Mouse (Mus musculus): ENCODE results near the gene Dbh. TPM values are rescaled to one million over a fixed set of nuclear protein-coding genes. Genes with fewer than 3 reads are reported as not detected.

Gene Dbh
- polyA plus RNA-seq, 1 experiment from 2014 or later = 7.7 TPM

DNA sequence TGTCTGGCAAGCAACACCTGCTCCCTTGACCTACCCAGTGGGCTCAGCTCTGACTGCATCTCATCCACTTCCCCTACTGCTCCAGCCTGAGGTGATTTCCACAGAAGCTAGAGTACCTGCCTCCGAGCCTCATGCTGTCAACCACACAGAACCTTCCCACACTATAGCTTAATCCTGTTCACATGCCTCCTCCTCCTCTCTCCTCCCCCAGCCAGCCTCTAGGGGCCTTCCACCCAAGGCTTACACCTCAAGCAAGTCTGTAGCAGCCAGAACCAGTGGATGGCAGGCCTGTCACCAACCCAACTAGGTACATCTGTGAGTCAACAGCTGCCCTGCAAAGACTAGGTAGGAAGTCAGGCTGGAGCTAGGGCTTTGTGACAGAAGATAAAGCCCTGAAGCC is 28.2 kb upstream of the Dbh start:
- Histone ChIP-seq H3K27me3 (peaks cover 10% of the 10 kb centered on the region), H3K36me3 (no peaks in the 10 kb centered on the region), H3K4me3 (no peak overlapping the region), H3K4me2 (no peak overlapping the region), H3K9me3 (no peaks in the 10 kb centered on the region), H3K4me1 (replicated peaks) (peaks cover 2% of the 10 kb centered on the region; the same call in 1 of the 2 replicates), H3K9ac (no peak overlapping the region), H3K27ac (replicated peaks) (no peak overlapping the region)
- ATAC-seq (ENCODE audit: low FRiP score, low read depth) = no peak
- WGBS = 81% methylated on average over 1 of the region's 1 CpGs

DNA sequence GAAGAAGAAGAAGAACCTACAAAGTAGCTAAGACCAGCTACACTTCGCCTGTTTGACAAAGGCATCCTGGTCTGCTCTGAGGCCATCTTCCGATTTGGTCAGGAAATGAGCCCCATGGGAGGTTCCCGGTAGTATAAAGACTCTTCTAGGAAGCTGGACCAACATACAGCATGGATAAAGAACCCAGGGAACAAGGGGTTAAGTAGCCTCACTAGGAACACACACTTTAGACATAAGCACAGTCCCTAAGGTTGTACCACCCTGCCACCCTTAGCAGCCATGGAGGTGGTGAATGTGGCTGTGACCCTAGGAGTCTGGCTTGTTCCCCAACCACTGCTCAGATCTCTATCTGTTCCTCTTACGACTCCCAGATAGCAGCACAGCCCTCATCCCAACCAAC is 26.7 kb upstream of the Dbh start:
- 77% methylated on average over 4 of the region's 4 CpGs for WGBS
- H3K36me3 ChIP-seq = no peaks in the 10 kb centered on the region
- ATAC-seq (ENCODE audit: low FRiP score, low read depth) = no peak

DNA sequence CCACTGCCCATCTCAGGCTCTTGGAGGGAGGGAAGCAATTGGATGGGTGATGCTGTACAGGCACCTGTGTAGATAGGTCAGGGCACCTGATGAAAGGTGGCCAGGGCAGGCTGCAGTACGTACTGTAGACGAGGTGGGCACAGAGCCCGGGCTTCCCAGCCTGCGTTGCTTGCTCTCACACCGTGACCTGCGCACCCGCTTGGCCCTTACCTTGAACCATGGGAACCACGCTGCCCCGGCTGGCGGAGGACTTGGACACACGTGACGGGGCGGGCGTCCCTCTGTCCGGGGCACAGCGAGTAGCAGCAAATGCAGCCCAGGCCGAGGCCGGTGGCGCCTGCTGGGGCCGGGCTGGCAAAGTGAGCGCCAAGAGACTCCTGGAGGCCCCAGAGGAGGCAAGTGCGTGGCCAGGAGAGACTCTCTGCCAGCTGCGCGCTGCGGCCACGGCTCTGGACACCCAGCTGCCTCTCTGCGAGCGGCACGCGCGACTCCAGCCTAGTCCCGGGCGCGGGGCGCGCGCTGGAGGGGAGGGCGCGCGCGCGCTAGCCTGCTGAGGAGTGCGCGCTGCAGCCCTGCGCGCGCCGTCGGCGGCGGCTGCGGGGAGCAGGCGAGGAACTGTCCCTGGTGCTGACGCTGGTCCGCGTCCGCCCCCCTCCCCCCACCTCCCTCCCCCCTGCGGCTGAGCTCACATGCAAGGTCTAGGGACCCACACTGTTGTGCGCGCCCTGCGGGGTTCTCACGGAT is 22.9 kb upstream of the Dbh start, which contains the start of gene Fam163b:
Fam163b (minus strand) TSS at position 542 of the 744 bp plus-strand sequence.
- Histone ChIP-seq H3K27ac (replicated peaks) (0 out of 2 replicates have a peak within 1 kb of the TSS, but pooled peaks have one; percentile 36), H3K36me3 (no peaks in the 10 kb centered on the region), H3K9me3 (no peaks in the 10 kb centered on the region), H3K9ac (peak within 1 kb of the TSS; percentile 65), H3K4me1 (replicated peaks) (peaks cover 17% of the 10 kb centered on the region), H3K4me3 (peak within 1 kb of the TSS; percentile 50), H3K4me2 (peak within 1 kb of the TSS; percentile 92), H3K27me3 (peaks cover 13% of the 10 kb centered on the region)
- under 1% methylated on average over 41 of the region's 62 CpGs for WGBS
- peak; percentile 74 for ATAC-seq (ENCODE audit: low FRiP score, low read depth)

More for the DNA sequence above, 26.7 kb upstream of the Dbh start:
- Histone ChIP-seq H3K27ac (replicated peaks) (no peak overlapping the region), H3K4me2 (no peak overlapping the region), H3K9me3 (no peaks in the 10 kb centered on the region), H3K27me3 (peaks cover 13% of the 10 kb centered on the region), H3K4me3 (no peak overlapping the region), H3K4me1 (replicated peaks) (peaks cover 17% of the 10 kb centered on the region), H3K9ac (no peak overlapping the region)

DNA sequence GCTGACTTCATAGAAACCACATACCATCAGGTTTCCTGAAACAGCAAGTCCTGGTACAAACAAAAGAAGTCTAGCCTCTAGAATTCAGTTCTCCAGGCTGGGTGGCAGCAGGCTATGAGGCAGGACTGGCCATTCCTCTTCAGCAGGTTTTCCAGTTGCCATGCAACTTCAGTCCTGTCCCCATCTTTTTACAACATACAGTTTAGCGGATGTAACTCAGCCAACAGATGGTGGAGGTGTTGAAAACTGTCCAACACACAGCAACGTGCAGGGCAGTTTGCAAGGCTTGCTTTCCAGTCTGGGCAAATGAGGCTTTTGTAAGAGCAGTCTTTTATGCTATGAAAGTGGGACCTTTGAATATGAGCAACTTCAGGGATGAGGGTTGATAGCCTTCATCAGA is 20.1 kb upstream of the Dbh start:
- Histone ChIP-seq H3K9me3 (no peaks in the 10 kb centered on the region), H3K36me3 (no peaks in the 10 kb centered on the region), H3K4me1 (replicated peaks) (peaks cover 26% of the 10 kb centered on the region), H3K4me2 (no peak overlapping the region), H3K27ac (replicated peaks) (no peak overlapping the region), H3K4me3 (no peak overlapping the region), H3K27me3 (peaks cover 13% of the 10 kb centered on the region), H3K9ac (no peak overlapping the region)
- no peak for ATAC-seq (ENCODE audit: low FRiP score, low read depth)
- 55% methylated on average over 2 of the region's 2 CpGs for WGBS

DNA sequence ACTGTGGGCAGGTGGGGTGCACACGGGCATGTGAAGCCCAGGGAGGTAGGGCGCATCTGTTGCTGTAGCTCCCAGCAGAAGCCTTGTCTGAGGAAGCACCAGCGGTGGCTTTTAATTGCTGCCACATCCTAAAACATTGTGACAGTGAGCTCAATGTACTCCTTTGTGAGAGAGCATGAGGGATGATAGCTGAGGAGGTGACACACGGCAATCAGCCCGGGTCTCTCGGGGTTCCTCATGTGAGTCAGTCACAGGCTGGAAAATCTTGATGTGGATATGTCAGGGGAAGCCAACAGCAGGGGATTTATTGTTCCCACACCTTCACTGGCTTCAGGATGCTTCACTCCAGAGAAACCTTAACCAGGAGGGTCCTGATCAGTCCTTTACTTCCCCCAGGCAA is 18.2 kb upstream of the Dbh start:
- ATAC-seq (ENCODE audit: low FRiP score, low read depth) = no peak
- no peak overlapping the region for H3K9ac ChIP-seq
- 77% methylated on average over 6 of the region's 6 CpGs for WGBS
- H3K27me3 ChIP-seq = peaks cover 2% of the 10 kb centered on the region; the same call in 1 of the 2 replicates
- H3K4me1 ChIP-seq (replicated peaks) = peaks cover 23% of the 10 kb centered on the region
- no peak overlapping the region for H3K4me3 ChIP-seq
- no peaks in the 10 kb centered on the region for H3K9me3 ChIP-seq
- no peak overlapping the region for H3K4me2 ChIP-seq
- H3K27ac ChIP-seq (replicated peaks) = no peak overlapping the region
- H3K36me3 ChIP-seq = no peaks in the 10 kb centered on the region

DNA sequence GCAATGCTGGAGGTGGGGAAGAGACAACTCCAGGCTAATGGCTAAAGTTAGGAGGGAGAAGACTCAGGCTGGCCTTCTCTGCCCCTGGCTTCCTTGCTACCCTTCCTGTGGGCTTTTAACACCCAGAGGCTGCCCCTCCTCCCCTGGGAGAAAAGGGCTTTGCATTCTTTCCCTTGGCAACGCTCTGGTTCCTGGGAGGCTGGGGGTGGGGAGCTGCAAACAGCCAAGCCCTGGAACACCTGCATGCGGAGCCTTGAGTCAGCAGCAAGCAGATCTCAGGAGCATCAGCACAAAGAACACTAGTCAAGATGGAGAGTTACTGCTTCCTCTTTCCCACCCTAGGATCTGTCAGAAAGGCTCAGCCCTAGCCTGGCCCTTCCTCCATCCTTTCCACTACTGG is 15.6 kb upstream of the Dbh start:
- no peaks in the 10 kb centered on the region for H3K36me3 ChIP-seq
- no peak overlapping the region for H3K4me3 ChIP-seq
- H3K27me3 ChIP-seq = no peaks in the 10 kb centered on the region
- no peaks in the 10 kb centered on the region for H3K9me3 ChIP-seq
- H3K9ac ChIP-seq = no peak overlapping the region
- no peak overlapping the region for H3K4me2 ChIP-seq
- 10% methylated on average over 2 of the region's 2 CpGs for WGBS
- no peak for ATAC-seq (ENCODE audit: low FRiP score, low read depth)
- 0 out of 2 replicates have a peak, but pooled peaks cover 9% of the 10 kb centered on the region for H3K4me1 ChIP-seq (replicated peaks)
- no peak overlapping the region for H3K27ac ChIP-seq (replicated peaks)

DNA sequence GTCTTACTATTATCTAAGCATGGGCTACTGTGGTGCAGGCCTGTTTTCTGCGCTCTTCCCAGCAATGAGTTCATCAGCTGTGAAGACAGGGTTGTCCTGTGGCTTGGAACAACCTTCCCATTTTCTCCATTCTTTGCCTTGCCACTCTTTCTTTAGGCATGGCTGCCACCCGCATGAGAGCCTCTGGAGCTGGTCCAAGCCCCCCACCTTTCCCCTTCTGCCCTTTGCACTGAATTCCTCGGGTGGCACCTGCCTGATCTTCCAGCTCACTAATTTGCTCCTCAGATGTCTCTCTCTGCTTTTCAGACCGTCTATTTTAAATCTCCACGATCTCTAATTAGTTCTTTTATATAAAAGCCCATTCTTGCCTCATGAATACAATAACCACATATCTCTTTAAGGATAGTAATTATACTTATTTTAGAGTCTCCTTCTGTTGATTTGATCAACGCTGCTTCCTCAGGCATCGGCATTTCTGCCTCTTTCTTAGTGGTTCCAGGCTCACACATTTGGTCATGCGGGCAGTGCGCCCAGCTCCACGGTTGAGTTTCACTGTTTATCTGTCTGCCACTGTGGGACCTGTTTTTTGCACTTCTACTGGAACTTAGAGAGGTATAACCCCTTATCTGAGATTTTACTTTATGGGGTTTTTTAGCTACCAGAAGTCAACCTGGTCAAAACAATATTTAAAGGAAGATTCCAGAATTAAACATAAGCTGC is 10.4 kb upstream of the Dbh start:
- Histone ChIP-seq H3K27me3 (no peaks in the 10 kb centered on the region), H3K9ac (no peak overlapping the region)
- 72% methylated on average over 10 of the region's 10 CpGs for WGBS

DNA sequence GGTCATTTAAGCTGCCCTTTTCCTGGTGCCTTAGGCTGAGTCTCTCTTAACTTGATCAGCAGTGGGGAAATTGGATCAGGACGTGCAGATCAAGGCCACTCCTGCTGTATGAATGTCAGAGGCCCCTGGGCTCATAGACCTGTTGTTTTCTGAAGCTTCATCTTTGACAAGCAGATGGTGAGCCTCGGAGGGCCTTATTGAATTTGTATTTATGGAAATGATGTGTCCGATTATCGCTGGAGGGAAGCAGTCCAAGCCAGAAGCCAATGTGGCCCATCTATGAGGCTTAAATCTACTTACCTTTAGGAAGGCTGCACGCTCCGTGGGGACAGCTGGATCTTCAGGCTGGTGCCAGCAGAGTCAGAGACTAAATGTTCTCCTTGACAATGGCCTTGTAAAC is 8.4 kb upstream of the Dbh start:
- H3K27ac ChIP-seq (replicated peaks) = no peak overlapping the region
- no peak overlapping the region for H3K4me3 ChIP-seq
- H3K36me3 ChIP-seq = no peaks in the 10 kb centered on the region
- no peak for ATAC-seq (ENCODE audit: low FRiP score, low read depth)
- H3K4me2 ChIP-seq = no peak overlapping the region
- H3K4me1 ChIP-seq (replicated peaks) = no peaks in the 10 kb centered on the region
- no peaks in the 10 kb centered on the region for H3K9me3 ChIP-seq
- no peaks in the 10 kb centered on the region for H3K27me3 ChIP-seq
- WGBS = 56% methylated on average over 6 of the region's 6 CpGs
- no peak overlapping the region for H3K9ac ChIP-seq

More for the DNA sequence above, 10.4 kb upstream of the Dbh start:
- no peak overlapping the region for H3K27ac ChIP-seq (replicated peaks)
- no peaks in the 10 kb centered on the region for H3K36me3 ChIP-seq
- no peaks in the 10 kb centered on the region for H3K9me3 ChIP-seq
- no peak for ATAC-seq (ENCODE audit: low FRiP score, low read depth)
- H3K4me3 ChIP-seq = no peak overlapping the region
- 0 out of 2 replicates have a peak, but pooled peaks cover 2% of the 10 kb centered on the region for H3K4me1 ChIP-seq (replicated peaks)
- H3K4me2 ChIP-seq = no peak overlapping the region

DNA sequence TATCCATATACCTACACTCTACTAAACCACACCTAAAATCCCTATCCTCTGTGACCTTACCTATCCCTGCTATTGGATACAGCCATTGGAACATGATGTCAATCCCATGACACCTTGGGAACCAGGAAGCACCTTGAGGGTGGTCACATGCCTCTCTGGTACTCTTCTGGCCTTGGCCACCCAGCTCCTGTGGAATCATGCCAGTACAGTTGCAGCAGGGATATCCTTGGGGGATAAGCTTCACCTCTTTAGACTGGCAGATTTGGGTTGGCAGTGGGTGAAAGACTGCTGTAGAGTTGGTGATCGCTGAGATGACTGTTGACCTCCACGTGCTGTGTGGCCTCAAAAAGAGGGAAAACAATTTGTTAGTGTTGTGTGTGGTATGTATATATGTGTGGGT is 3.5 kb upstream of the Dbh start:
- Histone ChIP-seq H3K36me3 (no peaks in the 10 kb centered on the region), H3K9ac (no peak overlapping the region), H3K27me3 (no peaks in the 10 kb centered on the region), H3K4me2 (no peak overlapping the region), H3K9me3 (no peaks in the 10 kb centered on the region), H3K4me3 (no peak overlapping the region), H3K4me1 (replicated peaks) (no peaks in the 10 kb centered on the region), H3K27ac (replicated peaks) (no peak overlapping the region)
- no peak for ATAC-seq (ENCODE audit: low FRiP score, low read depth)
- WGBS = 94% methylated on average over 2 of the region's 2 CpGs

DNA sequence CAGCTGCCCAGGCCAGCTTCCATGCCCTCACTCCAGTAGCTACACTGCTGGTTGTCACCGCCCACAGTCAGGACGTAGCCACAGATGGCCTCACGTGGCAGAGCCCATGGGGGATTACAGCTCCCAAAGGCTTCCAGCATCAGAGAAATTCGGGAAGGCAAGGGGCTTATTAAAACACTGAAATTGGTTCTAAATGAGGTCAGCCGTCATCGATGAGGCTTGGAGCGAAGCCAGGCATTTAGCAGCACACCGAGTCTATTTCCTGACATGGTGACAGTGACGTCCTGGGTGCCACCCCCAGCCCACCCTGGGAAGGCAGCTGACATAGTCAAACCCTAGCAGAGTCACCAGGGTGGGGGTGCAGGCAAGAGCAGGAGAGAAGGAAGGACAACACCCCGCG is 2.4 kb upstream of the Dbh start:
- Histone ChIP-seq H3K27ac (replicated peaks) (no peak overlapping the region), H3K4me3 (no peak overlapping the region), H3K9ac (no peak overlapping the region), H3K36me3 (no peaks in the 10 kb centered on the region), H3K4me1 (replicated peaks) (no peaks in the 10 kb centered on the region), H3K27me3 (no peaks in the 10 kb centered on the region), H3K4me2 (no peak overlapping the region), H3K9me3 (no peaks in the 10 kb centered on the region)
- 58% methylated on average over 11 of the region's 11 CpGs for WGBS
- ATAC-seq (ENCODE audit: low FRiP score, low read depth) = no peak

DNA sequence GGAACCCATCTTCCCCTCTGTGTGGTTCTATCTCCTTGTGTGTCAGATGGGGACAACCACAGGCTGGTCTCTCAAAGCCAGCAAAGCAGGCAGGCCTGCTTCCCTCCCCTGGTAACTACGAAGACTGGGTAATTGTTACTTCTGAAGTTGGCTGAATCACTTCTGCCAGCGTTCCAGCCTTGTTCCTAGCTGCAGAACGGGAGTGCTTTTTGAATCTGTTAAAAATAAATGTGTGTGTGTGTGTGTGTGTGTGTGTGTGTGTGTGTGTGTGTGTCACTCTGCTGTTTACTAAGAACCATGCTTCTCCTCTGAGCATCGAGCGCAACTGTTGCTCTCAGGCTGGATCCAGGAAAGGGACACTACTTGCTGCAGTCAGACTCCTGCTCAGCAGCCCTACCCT is 1.2 kb upstream of the Dbh start:
- Histone ChIP-seq H3K27ac (replicated peaks) (no peak overlapping the region), H3K4me1 (replicated peaks) (no peaks in the 10 kb centered on the region), H3K9ac (no peak overlapping the region), H3K4me2 (no peak overlapping the region), H3K4me3 (no peak overlapping the region), H3K27me3 (no peaks in the 10 kb centered on the region), H3K36me3 (no peaks in the 10 kb centered on the region), H3K9me3 (no peaks in the 10 kb centered on the region)
- no peak for ATAC-seq (ENCODE audit: low FRiP score, low read depth)
- 69% methylated on average over 5 of the region's 5 CpGs for WGBS

DNA sequence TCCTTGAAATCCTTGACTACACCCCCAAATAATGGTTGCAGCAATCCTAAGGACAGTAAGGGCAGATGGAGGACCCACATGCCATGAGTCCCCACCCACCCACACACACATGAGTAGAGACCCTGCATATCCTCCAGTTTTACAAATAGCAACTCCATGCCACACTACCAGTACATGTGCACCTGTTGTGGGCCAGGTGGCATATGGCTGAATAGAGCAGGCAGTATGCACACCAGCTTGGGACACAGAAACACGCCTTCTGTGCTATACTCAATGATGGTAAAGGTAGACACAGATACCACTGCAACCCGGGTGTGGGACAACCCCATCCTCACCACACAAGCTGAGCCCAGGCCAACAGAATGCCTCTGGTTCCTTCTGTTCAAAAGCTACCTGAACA is 1.0 kb downstream of the Dbh start:
- no peak for ATAC-seq (ENCODE audit: low FRiP score, low read depth)
- Histone ChIP-seq H3K9ac (no peak overlapping the region), H3K27ac (replicated peaks) (no peak overlapping the region), H3K9me3 (no peaks in the 10 kb centered on the region), H3K4me2 (no peak overlapping the region), H3K4me1 (replicated peaks) (no peaks in the 10 kb centered on the region), H3K36me3 (no peaks in the 10 kb centered on the region), H3K27me3 (no peaks in the 10 kb centered on the region), H3K4me3 (no peak overlapping the region)
- WGBS = 87% methylated on average over 2 of the region's 2 CpGs
